Mouse (Mus musculus) heart, embryonic 10.5 days (tissue): ENCODE results near the gene Vmp1. TPM values are rescaled to one million over a fixed set of nuclear protein-coding genes. Genes with fewer than 3 reads are reported as not detected.
A peak's percentile ranks its signal among the peaks of the same experiment; 100 is the strongest.

Experiments used
- DNase-seq: peaks from one replicate; pipeline ENCODE4 v3.0.0-alpha.2; 2017; ENCODE audit warnings: low spot score
- H3K27ac ChIP-seq: fragments of 300-500 bp; sonication (generic); 2 replicates; pipeline ENCODE4 v1.5.1; 2016; ENCODE audit warnings: mild to moderate bottlenecking
- H3K27me3 ChIP-seq: fragments of 300-500 bp; sonication (generic); 2 replicates; pipeline ENCODE4 v1.6.1; 2016; ENCODE audit warnings: mild to moderate bottlenecking; ENCODE audit not compliant: poor library complexity, insufficient read depth, severe bottlenecking
- H3K36me3 ChIP-seq: fragments of 300-500 bp; sonication (generic); 2 replicates; pipeline ENCODE4 v1.6.1; 2016; ENCODE audit warnings: mild to moderate bottlenecking, moderate library complexity
- H3K4me1 ChIP-seq: fragments of 300-500 bp; sonication (generic); 2 replicates; pipeline ENCODE4 v1.6.1; 2016; ENCODE audit warnings: mild to moderate bottlenecking
- H3K4me3 ChIP-seq: fragments of 300-500 bp; sonication (generic); 2 replicates; pipeline ENCODE4 v1.5.1; 2016; ENCODE audit warnings: mild to moderate bottlenecking, moderate library complexity
- H3K9me3 ChIP-seq: fragments of 300-500 bp; sonication (generic); 2 replicates; pipeline ENCODE4 v1.6.1; 2016; ENCODE audit warnings: mild to moderate bottlenecking, moderate library complexity
- WGBS: fragments of 180-500 bp; shearing (Covaris S2); methylation state at CpG from one replicate; pipeline ENCODE4 v1.1.7; 2016; 5-methylcytosine and 5-hydroxymethylcytosine counted together
- microRNA counts: library from miRNA; unstranded; fragments of <30 nt; microRNA quantifications from one replicate; lab custom pipeline; 2017
- microRNA-seq: library from miRNA; unstranded; fragments of <30 nt; microRNA quantifications from one replicate; pipeline ENCODE4, GENCODE M21; 2017
- polyA plus RNA-seq: library from polyadenylated mRNA; unstranded; fragments of >200 nt; fragmentation: Nextera tagmentation; extraction: Ambion mirVana; gene quantifications from 2 replicates; pipeline ENCODE4 v1.2.1, GENCODE M21; 2016

Gene Vmp1
- polyA plus RNA-seq, 1 experiment from 2014 or later: 115 TPM

GRCm38 (mm10) chr11:86542851-86543250, 140.8 kb downstream of the Vmp1 start:
- Histone ChIP-seq H3K4me1 (peaks cover 16% of the 10 kb centered on the region; the same call in 1 of the 2 replicates), H3K27ac (no peak overlapping the region), H3K4me3 (peak overlapping the region; percentile 100; the same call in 1 of the 2 replicates), H3K27me3 (no peaks in the 10 kb centered on the region), H3K36me3 (peaks cover 4% of the 10 kb centered on the region; the same call in 1 of the 2 replicates), H3K9me3 (no peaks in the 10 kb centered on the region)
- no peak for DNase-seq
- WGBS: 95% methylated on average over 1 of the region's 1 CpGs

GRCm38 (mm10) chr11:86540476-86540845, 143.2 kb downstream of the Vmp1 start:
- Histone ChIP-seq H3K9me3 (no peaks in the 10 kb centered on the region), H3K4me1 (peaks cover 12% of the 10 kb centered on the region; the same call in 1 of the 2 replicates), H3K4me3 (no peak overlapping the region), H3K27ac (no peak overlapping the region), H3K27me3 (no peaks in the 10 kb centered on the region), H3K36me3 (peaks cover 6% of the 10 kb centered on the region; the same call in 1 of the 2 replicates)
- no peak for DNase-seq
- 98% methylated on average over 2 of the region's 2 CpGs for WGBS

- Histone ChIP-seq H3K9me3 (no peaks in the 10 kb centered on the region), H3K4me3 (no peak overlapping the region), H3K27me3 (no peaks in the 10 kb centered on the region), H3K27ac (no peak overlapping the region), H3K4me1 (peaks cover 12% of the 10 kb centered on the region; the same call in 1 of the 2 replicates), H3K36me3 (peaks cover 6% of the 10 kb centered on the region; the same call in 1 of the 2 replicates)
- DNase-seq: peak; percentile 59
- 82% methylated on average over 6 of the region's 6 CpGs for WGBS
Observed at GRCm38 (mm10) chr11:86539716-86540475, 143.7 kb downstream of the Vmp1 start.

GRCm38 (mm10) chr11:86538786-86539185, 144.8 kb downstream of the Vmp1 start:
- no peaks in the 10 kb centered on the region for H3K27me3 ChIP-seq
- H3K4me3 ChIP-seq: no peak overlapping the region
- H3K4me1 ChIP-seq: peaks cover 12% of the 10 kb centered on the region; the same call in 1 of the 2 replicates
- WGBS: 89% methylated on average over 4 of the region's 4 CpGs
- no peaks in the 10 kb centered on the region for H3K9me3 ChIP-seq
- no peak overlapping the region for H3K27ac ChIP-seq
- peaks cover 12% of the 10 kb centered on the region; the same call in 1 of the 2 replicates for H3K36me3 ChIP-seq
- peak; percentile 25 for DNase-seq

GRCm38 (mm10) chr11:86534201-86534910, 149.3 kb downstream of the Vmp1 start:
- H3K27ac ChIP-seq: no peak overlapping the region
- peaks cover 46% of the 10 kb centered on the region for H3K36me3 ChIP-seq
- H3K4me1 ChIP-seq: no peaks in the 10 kb centered on the region
- H3K9me3 ChIP-seq: no peaks in the 10 kb centered on the region
- no peak overlapping the region for H3K4me3 ChIP-seq
- DNase-seq: peak; percentile 50
- no peaks in the 10 kb centered on the region for H3K27me3 ChIP-seq
- WGBS: 91% methylated on average over 5 of the region's 5 CpGs

MicroRNAs encoded within 50 kb of the gene (microRNA counts, 519-probe panel; counts per million panel counts)
- 6,436 counts per million, percentile 64 among the panel's probes with 10 or more counts for microRNA mmu-miR-21 (lab: Ali Mortazavi, UCI)

Small RNAs within 50 kb of the gene (microRNA-seq; reads per million reads assigned to microRNA genes)
- 23,373 reads per million, percentile 98 among the genes with 10 or more reads in this experiment for gene Mir21a

Other genes with a start within 250 kb of the Vmp1 start
- 37.6 and 43.2 TPM in 2 replicates for gene Rnft1, start 199.2 kb downstream of the Vmp1 start, polyA plus RNA-seq
- 54.3 and 60.4 TPM in 2 replicates for gene Rps6kb1, start 139.0 kb downstream of the Vmp1 start, polyA plus RNA-seq
- 11.8 and 12.8 TPM in 2 replicates for gene Tubd1, start 138.8 kb downstream of the Vmp1 start, polyA plus RNA-seq
- gene Ptrh2, start 149 bp upstream of the Vmp1 start, polyA plus RNA-seq: 24.4 and 30.2 TPM in 2 replicates
- 143 and 206 TPM in 2 replicates for gene Cltc, start 73.7 kb upstream of the Vmp1 start, polyA plus RNA-seq
- 14.4 and 19.7 TPM in 2 replicates for gene Dhx40, start 123.9 kb upstream of the Vmp1 start, polyA plus RNA-seq